Mouse (Mus musculus) spleen, adult 2 months (tissue): ENCODE data around the gene Cntrl. TPM values are rescaled to one million over a fixed set of nuclear protein-coding genes. Genes with fewer than 3 reads are reported as not detected.
A peak's percentile ranks its signal among the peaks of the same experiment; 100 is the strongest.

ENCODE experiments used
- DNase-seq, 2 experiments: peaks; one replicate each; pipeline versions ENCODE4 v3.0.0 to v3.0.0-alpha.2; 2012 to 2021; ENCODE audit warnings: low spot score in 2 of 2, low read depth in 1 of 2
- H3K27ac ChIP-seq: fragments of 200-500 bp; 2 replicates; pipeline ENCODE4 v1.5.1; 2012; ENCODE audit warnings: low read length, inconsistent platforms; ENCODE audit not compliant: insufficient read depth
- H3K27me3 ChIP-seq: fragments of 200-500 bp; 2 replicates; pipeline ENCODE4 v1.6.1; 2012; ENCODE audit warnings: mild to moderate bottlenecking, moderate library complexity, low read length, inconsistent platforms; ENCODE audit not compliant: control insufficient read depth, insufficient read depth
- H3K36me3 ChIP-seq: fragments of 200-500 bp; 2 replicates; pipeline ENCODE4 v1.6.1; 2012; ENCODE audit warnings: mild to moderate bottlenecking, low read length, inconsistent platforms; ENCODE audit not compliant: control insufficient read depth, insufficient read depth
- H3K4me1 ChIP-seq: fragments of 200-500 bp; 2 replicates; pipeline ENCODE4 v1.6.1; 2011; ENCODE audit warnings: inconsistent platforms; ENCODE audit not compliant: control insufficient read depth, insufficient read depth, insufficient read length
- H3K4me3 ChIP-seq: fragments of 200-500 bp; 2 replicates; pipeline ENCODE4 v1.5.1; 2011; ENCODE audit warnings: mild to moderate bottlenecking, inconsistent platforms; ENCODE audit not compliant: insufficient read depth, insufficient read length; ENCODE audit errors: extremely low read depth
- CTCF ChIP-seq: fragments of 200-500 bp; IDR thresholded peaks from 2 replicates; pipeline ENCODE4 v1.5.1; 2011; ENCODE audit warnings: mild to moderate bottlenecking, inconsistent platforms; ENCODE audit not compliant: insufficient read depth, insufficient read length, insufficient replicate concordance; ENCODE audit errors: extremely low read depth
- POLR2A ChIP-seq: fragments of 200-500 bp; IDR thresholded peaks from 2 replicates; pipeline ENCODE4 v1.6.1; 2011; ENCODE audit warnings: low read depth, low read length, inconsistent platforms
- WGBS: fragments of 180-500 bp; shearing (Covaris S2); methylation state at CpG from one replicate; pipeline ENCODE4 v1.1.7; 2018; 5-methylcytosine and 5-hydroxymethylcytosine counted together
- polyA plus RNA-seq: library from polyadenylated mRNA; depleted of rRNA; stranded (reverse); fragments of >200 nt; gene quantifications from 2 replicates; pipeline ENCODE4 v1.2.3, GENCODE M21; 2012

Gene Cntrl
- polyA plus RNA-seq, 1 experiment: 21.6 TPM

GRCm38 (mm10) chr2:35169452-35169851 is 60.2 kb downstream of the Cntrl start:
- 87% methylated on average over 2 of the region's 2 CpGs for WGBS
- Histone ChIP-seq H3K36me3 (peaks cover 55% of the 10 kb centered on the region), H3K4me3 (no peak overlapping the region), H3K27me3 (no peaks in the 10 kb centered on the region), H3K27ac (no peak overlapping the region), H3K4me1 (peaks cover 5% of the 10 kb centered on the region; the same call in 1 of the 2 replicates)
- DNase-seq: no peak
- TF ChIP-seq CTCF (no peak), POLR2A (no peak)

- DNase-seq: no peak
- Histone ChIP-seq H3K27me3 (no peaks in the 10 kb centered on the region), H3K4me1 (peaks cover 5% of the 10 kb centered on the region; the same call in 1 of the 2 replicates), H3K27ac (peak overlapping the region; percentile 63), H3K4me3 (no peak overlapping the region), H3K36me3 (peaks cover 60% of the 10 kb centered on the region)
- TF ChIP-seq POLR2A (no peak), CTCF (no peak)
- whole genome bisulfite sequencing: 87% methylated on average over 10 of the region's 10 CpGs
Observed at GRCm38 (mm10) chr2:35171341-35171861, 62.1 kb downstream of the Cntrl start.

GRCm38 (mm10) chr2:35172246-35172645 is 63.0 kb downstream of the Cntrl start:
- WGBS: 90% methylated on average over 4 of the region's 4 CpGs
- H3K27ac ChIP-seq: no peak overlapping the region

GRCm38 (mm10) chr2:35173666-35174065 is 64.4 kb downstream of the Cntrl start:
- TF ChIP-seq CTCF: no peak
- TF ChIP-seq POLR2A: no peak
- Histone ChIP-seq H3K36me3 (peaks cover 64% of the 10 kb centered on the region), H3K27ac (no peak overlapping the region), H3K27me3 (no peaks in the 10 kb centered on the region), H3K4me1 (peaks cover 5% of the 10 kb centered on the region; the same call in 1 of the 2 replicates), H3K4me3 (no peak overlapping the region)
- WGBS: 89% methylated on average over 5 of the region's 5 CpGs
- DNase-seq: no peak

More at GRCm38 (mm10) chr2:35172246-35172645, 63.0 kb downstream of the Cntrl start:
- Histone ChIP-seq H3K4me1 (peaks cover 5% of the 10 kb centered on the region; the same call in 1 of the 2 replicates), H3K27me3 (no peaks in the 10 kb centered on the region), H3K36me3 (peaks cover 61% of the 10 kb centered on the region), H3K4me3 (no peak overlapping the region)
- no peak for DNase-seq
- TF ChIP-seq CTCF (no peak), POLR2A (no peak)

- H3K27ac ChIP-seq: peak overlapping the region; percentile 63
- peaks cover 67% of the 10 kb centered on the region for H3K36me3 ChIP-seq
- H3K27me3 ChIP-seq: no peaks in the 10 kb centered on the region
- TF ChIP-seq CTCF (no peak), POLR2A (no peak)
- H3K4me3 ChIP-seq: no peak overlapping the region
- H3K4me1 ChIP-seq: peaks cover 5% of the 10 kb centered on the region; the same call in 1 of the 2 replicates
- DNase-seq: no peak
- 19% methylated on average over 5 of the region's 5 CpGs for WGBS
Observed at GRCm38 (mm10) chr2:35174100-35174499, 64.8 kb downstream of the Cntrl start.

GRCm38 (mm10) chr2:35175281-35176065 is 66.2 kb downstream of the Cntrl start:
- 94% methylated on average over 12 of the region's 12 CpGs for WGBS
- no peak for DNase-seq
- TF ChIP-seq CTCF (no peak), POLR2A (no peak)
- H3K27ac ChIP-seq: no peak overlapping the region
- H3K36me3 ChIP-seq: peaks cover 63% of the 10 kb centered on the region
- H3K27me3 ChIP-seq: no peaks in the 10 kb centered on the region
- H3K4me1 ChIP-seq: peaks cover 5% of the 10 kb centered on the region; the same call in 1 of the 2 replicates
- no peak overlapping the region for H3K4me3 ChIP-seq

GRCm38 (mm10) chr2:35178153-35178552 is 68.9 kb downstream of the Cntrl start:
- Histone ChIP-seq H3K27ac (no peak overlapping the region), H3K4me3 (no peak overlapping the region), H3K4me1 (peaks cover 5% of the 10 kb centered on the region; the same call in 1 of the 2 replicates), H3K27me3 (no peaks in the 10 kb centered on the region), H3K36me3 (peaks cover 60% of the 10 kb centered on the region)
- no peak for DNase-seq
- WGBS: 57% methylated on average over 3 of the region's 3 CpGs
- no peak for TF ChIP-seq CTCF
- no peak for TF ChIP-seq POLR2A
